Mouse (Mus musculus) testis, adult 2 months (tissue): ENCODE data around the gene Rab24. TPM values are rescaled to one million over a fixed set of nuclear protein-coding genes. Genes with fewer than 3 reads are reported as not detected.

Source experiments
- H3K27ac ChIP-seq: fragments of 200-500 bp; 2 replicates; pipeline ENCODE4 v1.5.1; 2012; ENCODE audit warnings: low read depth, low read length; ENCODE audit not compliant: control insufficient read depth, insufficient read depth
- H3K27me3 ChIP-seq: fragments of 200-500 bp; 2 replicates; pipeline ENCODE4 v1.6.1; 2012; ENCODE audit warnings: mild to moderate bottlenecking, low read length, moderate library complexity; ENCODE audit not compliant: control insufficient read depth, insufficient read depth
- H3K36me3 ChIP-seq: fragments of 200-500 bp; 2 replicates; pipeline ENCODE4 v1.6.1; 2012; ENCODE audit warnings: mild to moderate bottlenecking, low read length; ENCODE audit not compliant: control insufficient read depth, insufficient read depth
- H3K4me1 ChIP-seq: fragments of 200-500 bp; 2 replicates; pipeline ENCODE4 v1.6.1; 2012; ENCODE audit warnings: low read length; ENCODE audit not compliant: control insufficient read depth, insufficient read depth
- H3K4me3 ChIP-seq: fragments of 200-500 bp; 2 replicates; pipeline ENCODE4 v1.5.1; 2012; ENCODE audit warnings: low read depth, mild to moderate bottlenecking, low read length, moderate library complexity, mixed read lengths; ENCODE audit not compliant: control insufficient read depth
- CTCF ChIP-seq: fragments of 200-500 bp; IDR thresholded peaks from 2 replicates; pipeline ENCODE4 v1.5.1; 2012; ENCODE audit warnings: low read depth, mild to moderate bottlenecking, inconsistent platforms, low read length, moderate library complexity; ENCODE audit not compliant: control insufficient read depth, insufficient read depth, insufficient replicate concordance
- POLR2A ChIP-seq: fragments of 200-500 bp; IDR thresholded peaks from 2 replicates; pipeline ENCODE4 v1.6.1; 2012; ENCODE audit warnings: low read depth, mild to moderate bottlenecking, inconsistent platforms, low read length, moderate library complexity; ENCODE audit not compliant: control insufficient read depth
- polyA plus RNA-seq: library from polyadenylated mRNA; depleted of rRNA; stranded (reverse); fragments of >200 nt; gene quantifications from 2 replicates; pipeline ENCODE4 v1.2.3, GENCODE M21; 2012

Rab24 gene
- polyA plus RNA-seq, 1 experiment = 37.0 TPM

DNA sequence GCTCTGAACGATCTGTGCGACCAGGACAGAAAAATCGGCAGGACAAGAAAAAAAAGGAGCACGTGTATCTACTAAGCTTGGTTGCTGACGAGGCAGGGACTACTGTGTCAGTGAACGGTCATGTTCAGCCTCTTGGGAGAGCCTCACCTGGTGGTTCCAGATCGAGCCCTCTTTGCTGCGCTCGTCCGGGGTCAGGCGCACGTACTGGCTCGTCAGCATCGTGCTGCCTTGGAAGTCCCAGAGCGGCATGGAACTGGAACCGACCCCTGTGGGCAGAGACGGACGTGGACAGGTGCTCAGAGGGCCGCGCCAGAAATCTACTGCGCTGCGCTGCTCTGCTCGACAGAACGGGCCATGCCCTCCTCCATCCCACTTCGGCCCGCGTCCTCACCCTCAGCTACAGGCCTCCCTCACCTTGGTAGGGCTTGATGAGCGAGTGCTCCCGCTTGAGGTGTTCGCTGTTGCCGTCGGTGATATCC lies 40.3 kb upstream of the Rab24 start:
- H3K4me3 ChIP-seq = peak overlapping the region; percentile 98
- peak overlapping the region; percentile 98 for H3K27ac ChIP-seq
- H3K36me3 ChIP-seq = peaks cover 2% of the 10 kb centered on the region; the same call in 1 of the 2 replicates
- TF ChIP-seq CTCF = no peak
- TF ChIP-seq POLR2A = no peak; the same call in 1 of the 2 replicates
- no peaks in the 10 kb centered on the region for H3K27me3 ChIP-seq
- peaks cover 6% of the 10 kb centered on the region for H3K4me1 ChIP-seq

DNA sequence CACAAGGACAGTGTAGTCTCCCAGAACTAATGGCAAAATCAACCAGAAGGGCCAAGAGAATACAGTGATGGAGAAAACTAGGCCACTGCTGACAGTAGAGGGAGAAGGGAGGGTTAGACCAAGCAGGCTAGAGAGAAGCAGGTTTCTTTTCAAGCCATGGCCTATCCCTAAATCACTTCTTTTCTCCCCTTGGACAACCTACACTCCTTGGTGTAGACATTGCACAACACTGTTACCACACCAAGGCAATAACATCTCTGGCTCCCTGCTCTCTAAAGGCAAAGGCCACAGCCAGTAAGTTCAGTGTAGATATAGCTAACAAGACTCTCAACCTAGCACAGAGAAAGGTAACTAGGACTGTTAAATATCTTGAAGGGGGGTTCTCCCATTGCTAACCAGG lies 39.4 kb upstream of the Rab24 start:
- TF ChIP-seq CTCF (no peak), POLR2A (no peak)
- peaks cover 6% of the 10 kb centered on the region for H3K4me1 ChIP-seq
- H3K4me3 ChIP-seq = no peak overlapping the region
- H3K27me3 ChIP-seq = no peaks in the 10 kb centered on the region
- no peak overlapping the region for H3K27ac ChIP-seq
- H3K36me3 ChIP-seq = peaks cover 2% of the 10 kb centered on the region; the same call in 1 of the 2 replicates

DNA sequence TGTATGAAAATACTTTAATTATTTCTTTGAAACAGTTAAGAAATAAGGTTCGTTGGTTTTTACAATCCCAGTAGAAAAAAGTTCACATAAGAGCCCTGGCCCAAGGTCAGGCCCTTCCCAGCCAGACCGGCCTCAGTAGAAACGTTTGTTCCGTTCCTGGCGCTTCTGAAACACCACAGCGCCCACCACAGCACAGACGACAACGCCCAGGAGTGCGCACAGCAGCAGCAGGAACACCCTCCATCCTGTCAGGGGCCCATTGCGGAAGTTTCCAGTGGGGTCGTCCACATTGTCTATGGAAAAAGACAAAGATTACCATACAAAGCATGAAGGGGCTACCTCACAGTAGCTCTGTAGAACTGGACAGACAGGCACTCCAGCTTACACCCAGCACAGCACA lies 25.0 kb upstream of the Rab24 start:
- no peaks in the 10 kb centered on the region for H3K4me1 ChIP-seq
- H3K4me3 ChIP-seq = no peak overlapping the region
- H3K27me3 ChIP-seq = no peaks in the 10 kb centered on the region
- H3K27ac ChIP-seq = no peak overlapping the region
- H3K36me3 ChIP-seq = peaks cover 5% of the 10 kb centered on the region
- no peak for TF ChIP-seq POLR2A
- TF ChIP-seq CTCF = no peak

DNA sequence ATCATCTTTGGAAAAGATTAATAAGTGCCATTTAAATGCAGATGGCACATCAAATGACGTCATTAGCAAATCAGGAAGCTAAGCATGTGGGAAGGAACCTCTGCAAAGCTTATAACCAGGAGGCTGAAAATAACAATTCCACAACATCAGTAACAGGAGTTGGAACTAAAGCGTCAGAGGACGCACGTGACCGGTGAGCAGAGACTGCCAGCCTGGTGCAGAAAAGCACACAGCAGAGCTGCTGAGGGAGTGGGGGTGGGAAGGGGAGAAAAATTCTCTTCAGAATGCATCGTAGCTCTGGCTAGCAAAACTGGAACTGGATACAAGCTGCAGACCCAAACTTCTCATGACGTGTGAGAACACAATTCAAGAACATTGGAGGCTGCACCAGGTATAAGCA lies 22.5 kb upstream of the Rab24 start:
- Histone ChIP-seq H3K4me1 (no peaks in the 10 kb centered on the region), H3K27ac (no peak overlapping the region), H3K27me3 (no peaks in the 10 kb centered on the region), H3K4me3 (no peak overlapping the region), H3K36me3 (peaks cover 2% of the 10 kb centered on the region)
- TF ChIP-seq CTCF (no peak), POLR2A (no peak)

DNA sequence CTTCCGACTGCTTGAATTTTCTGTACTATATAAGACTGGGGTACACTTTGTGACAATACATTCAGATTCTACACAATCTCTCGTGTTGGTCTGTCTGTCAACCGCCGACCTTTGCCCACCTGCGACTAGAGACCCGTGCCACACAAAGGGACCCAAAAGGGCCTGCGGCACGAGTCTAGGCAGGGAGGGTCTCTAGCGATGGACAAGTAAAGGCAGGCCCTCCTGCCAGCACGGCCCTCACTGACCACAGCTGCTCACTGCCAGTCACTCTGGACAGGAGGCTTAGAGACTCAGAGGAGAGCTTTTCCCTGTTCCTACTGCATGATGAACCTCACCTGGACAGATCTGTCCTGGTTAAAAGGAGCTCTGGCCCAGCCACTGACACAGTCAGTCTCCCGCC lies 20.7 kb upstream of the Rab24 start:
- no peaks in the 10 kb centered on the region for H3K27me3 ChIP-seq
- H3K36me3 ChIP-seq = no peaks in the 10 kb centered on the region
- no peak overlapping the region for H3K27ac ChIP-seq
- H3K4me3 ChIP-seq = no peak overlapping the region
- H3K4me1 ChIP-seq = no peaks in the 10 kb centered on the region
- TF ChIP-seq CTCF (no peak), POLR2A (no peak)

DNA sequence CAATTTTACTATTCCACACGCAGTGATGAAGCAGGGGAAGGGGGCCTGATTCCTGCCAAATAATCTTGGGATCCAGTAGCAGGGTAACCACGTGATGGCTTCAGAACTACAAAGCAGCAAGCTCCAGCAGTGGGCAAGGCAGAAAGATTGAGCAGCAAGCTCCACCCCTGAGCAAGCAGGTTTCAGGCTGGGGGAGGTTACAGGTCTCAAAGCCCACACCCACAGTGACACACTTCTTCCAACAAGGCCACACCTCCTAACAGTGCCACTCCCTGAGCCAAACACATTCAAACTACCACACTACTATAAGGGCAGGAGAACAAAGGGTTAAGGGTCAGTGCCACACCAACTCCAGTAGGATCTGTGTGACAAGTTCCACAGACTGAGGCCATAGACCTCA lies 17.5 kb upstream of the Rab24 start:
- Histone ChIP-seq H3K27ac (no peak overlapping the region), H3K4me1 (no peaks in the 10 kb centered on the region), H3K36me3 (no peaks in the 10 kb centered on the region), H3K27me3 (no peaks in the 10 kb centered on the region), H3K4me3 (no peak overlapping the region)
- no peak for TF ChIP-seq POLR2A
- no peak for TF ChIP-seq CTCF

DNA sequence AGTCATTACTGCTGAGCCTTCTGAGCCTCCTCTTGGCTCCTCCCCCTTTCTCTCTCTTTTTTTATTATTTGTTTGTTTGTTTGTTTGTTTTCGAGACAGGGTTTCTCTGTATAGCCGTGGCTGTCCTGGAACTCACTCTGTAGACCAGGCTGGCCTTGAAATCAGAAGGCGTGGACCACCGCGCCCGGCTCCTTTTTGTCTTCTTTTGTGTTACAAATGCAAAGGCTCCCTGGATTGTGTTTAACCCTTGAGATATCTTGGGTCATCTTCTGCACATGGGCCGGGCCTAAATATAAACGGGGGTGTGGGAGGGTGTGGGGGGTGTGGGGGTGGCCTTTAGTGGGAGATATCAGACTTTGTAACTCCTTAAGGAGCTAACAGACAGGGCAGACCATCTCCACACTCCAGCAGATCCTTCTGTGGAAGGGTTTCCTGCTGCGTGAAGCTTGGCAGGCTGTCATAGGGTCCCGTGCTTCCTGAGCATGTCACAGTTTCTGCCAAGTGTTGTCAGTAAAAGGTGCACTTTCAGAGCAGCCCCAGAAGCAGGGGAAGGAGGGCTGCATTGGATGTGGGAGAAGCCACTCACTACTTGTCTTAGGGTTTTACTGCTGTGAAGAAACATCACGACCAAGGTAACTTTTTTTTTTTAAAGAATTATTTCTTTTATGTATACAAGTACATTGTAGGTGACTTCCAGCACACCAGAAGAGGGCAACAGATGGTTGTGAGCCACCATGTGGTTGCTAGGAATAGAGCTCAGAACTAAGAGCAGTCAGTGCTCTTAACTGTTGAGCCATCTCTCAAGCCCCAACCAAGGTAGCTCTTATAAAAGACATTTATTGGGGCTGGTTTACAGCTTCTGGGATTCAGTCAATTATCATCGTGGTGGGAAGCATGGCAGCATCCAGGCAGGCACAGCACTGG lies 16.6 kb upstream of the Rab24 start:
- H3K27ac ChIP-seq = no peak overlapping the region
- H3K36me3 ChIP-seq = no peaks in the 10 kb centered on the region
- H3K4me1 ChIP-seq = no peaks in the 10 kb centered on the region
- no peaks in the 10 kb centered on the region for H3K27me3 ChIP-seq
- no peak for TF ChIP-seq CTCF
- TF ChIP-seq POLR2A = no peak
- H3K4me3 ChIP-seq = no peak overlapping the region
